Mouse (Mus musculus) limb, embryonic 10.5 days (tissue): Measurements from ENCODE around the gene Bmp6. TPM values are rescaled to one million over a fixed set of nuclear protein-coding genes. Genes with fewer than 3 reads are reported as not detected.
A peak's percentile ranks its signal among the peaks of the same experiment; 100 is the strongest.

Experiments
- DNase-seq: peaks from one replicate; pipeline ENCODE4 v3.0.0-alpha.2; 2017; ENCODE audit warnings: low spot score
- H3K27ac ChIP-seq: fragments of 300-500 bp; sonication (generic); 2 replicates; pipeline ENCODE4 v1.5.1; 2016; ENCODE audit warnings: mild to moderate bottlenecking
- H3K27me3 ChIP-seq: fragments of 300-500 bp; sonication (generic); 2 replicates; pipeline ENCODE4 v1.6.1; 2016; ENCODE audit warnings: low read depth, mild to moderate bottlenecking; ENCODE audit not compliant: poor library complexity, severe bottlenecking
- H3K36me3 ChIP-seq: fragments of 300-500 bp; sonication (generic); 2 replicates; pipeline ENCODE4 v1.6.1; 2016; ENCODE audit warnings: mild to moderate bottlenecking, moderate library complexity
- H3K4me1 ChIP-seq: fragments of 300-500 bp; sonication (generic); 2 replicates; pipeline ENCODE4 v1.6.1; 2016
- H3K4me3 ChIP-seq: fragments of 300-500 bp; sonication (generic); 2 replicates; pipeline ENCODE4 v1.5.1; 2016; ENCODE audit warnings: mild to moderate bottlenecking, moderate library complexity
- H3K9me3 ChIP-seq: fragments of 300-500 bp; sonication (generic); replicated peaks from 2 replicates; pipeline ENCODE4 v1.6.1; 2016; ENCODE audit warnings: mild to moderate bottlenecking
- WGBS: fragments of 180-500 bp; shearing (Covaris S2); methylation state at CpG from one replicate; pipeline ENCODE4 v1.1.7; 2016; 5-methylcytosine and 5-hydroxymethylcytosine counted together
- polyA plus RNA-seq: library from polyadenylated mRNA; unstranded; fragments of >200 nt; fragmentation: Nextera tagmentation; extraction: Ambion mirVana; gene quantifications from 2 replicates; pipeline ENCODE4 v1.2.1, GENCODE M21; 2016

Bmp6 gene
- polyA plus RNA-seq, 1 experiment from 2014 or later, result 0.30 TPM

- no peaks in the 10 kb centered on the region for H3K9me3 ChIP-seq
- H3K4me3 ChIP-seq, result no peak overlapping the region
- WGBS, result 90% methylated on average over 4 of the region's 4 CpGs
- no peak for DNase-seq
- no peaks in the 10 kb centered on the region for H3K27me3 ChIP-seq
- H3K36me3 ChIP-seq, result no peaks in the 10 kb centered on the region
- H3K27ac ChIP-seq, result no peak overlapping the region
- H3K4me1 ChIP-seq, result no peaks in the 10 kb centered on the region
Observed at GRCm38 (mm10) chr13:38546754-38547153, 201.8 kb downstream of the Bmp6 start.

GRCm38 (mm10) chr13:38547717-38548116 lies 202.8 kb downstream of the Bmp6 start:
- 91% methylated on average over 5 of the region's 5 CpGs for WGBS
- no peaks in the 10 kb centered on the region for H3K9me3 ChIP-seq
- H3K27ac ChIP-seq, result no peak overlapping the region
- no peaks in the 10 kb centered on the region for H3K27me3 ChIP-seq
- H3K4me1 ChIP-seq, result no peaks in the 10 kb centered on the region
- DNase-seq, result peak; percentile 3
- H3K4me3 ChIP-seq, result no peak overlapping the region
- no peaks in the 10 kb centered on the region for H3K36me3 ChIP-seq

- H3K9me3 ChIP-seq, result no peaks in the 10 kb centered on the region
Observed at GRCm38 (mm10) chr13:38548681-38549080, 203.8 kb downstream of the Bmp6 start.

More at GRCm38 (mm10) chr13:38548681-38549080, 203.8 kb downstream of the Bmp6 start:
- no peak overlapping the region for H3K4me3 ChIP-seq
- no peaks in the 10 kb centered on the region for H3K27me3 ChIP-seq
- no peaks in the 10 kb centered on the region for H3K36me3 ChIP-seq
- 86% methylated on average over 5 of the region's 5 CpGs for WGBS
- H3K4me1 ChIP-seq, result no peaks in the 10 kb centered on the region
- peak; percentile 7 for DNase-seq
- H3K27ac ChIP-seq, result no peak overlapping the region

Other genes with a start within 250 kb of the Bmp6 start
- 2.1 TPM in 2 replicates for gene Dsp, start 193.8 kb upstream of the Bmp6 start, polyA plus RNA-seq
- gene Snrnp48, start 140.2 kb upstream of the Bmp6 start, polyA plus RNA-seq, result 35.5 and 36.4 TPM in 2 replicates
- gene Txndc5, start 183.7 kb downstream of the Bmp6 start, polyA plus RNA-seq, result 188 TPM in 2 replicates